Mouse (Mus musculus) hindbrain, embryonic 16.5 days (tissue): ENCODE measurements around the gene Rps6kc1. TPM values are rescaled to one million over a fixed set of nuclear protein-coding genes. Genes with fewer than 3 reads are reported as not detected.
A peak's percentile ranks its signal among the peaks of the same experiment; 100 is the strongest.

Experiments used
- ATAC-seq: fragments of 200-750 bp; cut with Nextera tagmentation; 2 replicates; pipeline ENCODE4 v1.8.0; 2017; ENCODE audit warnings: moderate TSS enrichment, moderate library complexity
- H3K27ac ChIP-seq: fragments of 300-500 bp; sonication (generic); 2 replicates; pipeline ENCODE4 v1.5.1; 2014; ENCODE audit warnings: low read depth, mild to moderate bottlenecking, control low read depth, low read length, moderate library complexity
- H3K27me3 ChIP-seq: fragments of 300-500 bp; sonication (generic); replicated peaks from 2 replicates; pipeline ENCODE4 v1.6.1; 2014; ENCODE audit warnings: low read length; ENCODE audit not compliant: control insufficient read depth, insufficient read depth
- H3K36me3 ChIP-seq: fragments of 300-500 bp; sonication (generic); 2 replicates; pipeline ENCODE4 v1.6.1; 2014; ENCODE audit warnings: mild to moderate bottlenecking, low read length, moderate library complexity, mixed read lengths; ENCODE audit not compliant: control insufficient read depth, insufficient read depth
- H3K4me1 ChIP-seq: fragments of 300-500 bp; sonication (generic); 2 replicates; pipeline ENCODE4 v1.6.1; 2014; ENCODE audit warnings: low read depth, low read length; ENCODE audit not compliant: control insufficient read depth, insufficient read depth
- H3K4me2 ChIP-seq: fragments of 300-500 bp; sonication (generic); 2 replicates; pipeline ENCODE4 v1.6.1; 2014; ENCODE audit warnings: mild to moderate bottlenecking, low read length, control low read depth, moderate library complexity
- H3K4me3 ChIP-seq: fragments of 300-500 bp; sonication (generic); 2 replicates; pipeline ENCODE4 v1.5.1; 2014; ENCODE audit warnings: mild to moderate bottlenecking, low read length, control low read depth, moderate library complexity
- H3K9ac ChIP-seq: fragments of 300-500 bp; sonication (generic); 2 replicates; pipeline ENCODE4 v1.6.1; 2014; ENCODE audit warnings: low read depth, mild to moderate bottlenecking, control low read depth, low read length, moderate library complexity
- H3K9me3 ChIP-seq: fragments of 300-500 bp; sonication (generic); 2 replicates; pipeline ENCODE4 v1.6.1; 2014; ENCODE audit warnings: mild to moderate bottlenecking, low read length, moderate library complexity; ENCODE audit not compliant: control insufficient read depth
- WGBS: fragments of 180-500 bp; shearing (Covaris S2); extraction: QIAGEN DNeasy Blood & Tissue Kit; methylation state at CpG from one replicate; pipeline ENCODE4 v1.1.7; 2014; 5-methylcytosine and 5-hydroxymethylcytosine counted together
- polyA plus RNA-seq: library from polyadenylated mRNA; unstranded; fragments of >200 nt; fragmentation: Nextera tagmentation; extraction: Ambion mirVana; gene quantifications from 2 replicates; pipeline ENCODE4 v1.2.1, GENCODE M21; 2015

Gene Rps6kc1
- polyA plus RNA-seq, 1 experiment from 2014 or later, result 28.4 TPM

- Histone ChIP-seq H3K9me3 (no peaks in the 10 kb centered on the region), H3K4me2 (no peak overlapping the region), H3K4me1 (peaks cover 8% of the 10 kb centered on the region; the same call in 1 of the 2 replicates), H3K27ac (no peak overlapping the region), H3K9ac (no peak overlapping the region), H3K4me3 (no peak overlapping the region), H3K36me3 (no peaks in the 10 kb centered on the region), H3K27me3 (no peaks in the 10 kb centered on the region)
- no peak for ATAC-seq
- 85% methylated on average over 7 of the region's 7 CpGs for WGBS
Observed at GRCm38 (mm10) chr1:190655081-190655480, 256.5 kb downstream of the Rps6kc1 start.

GRCm38 (mm10) chr1:190654694-190655001, 256.9 kb downstream of the Rps6kc1 start:
- no peak overlapping the region for H3K9ac ChIP-seq
- peak overlapping the region; percentile 16; the same call in 1 of the 2 replicates for H3K4me2 ChIP-seq

GRCm38 (mm10) chr1:190653989-190654693, 257.4 kb downstream of the Rps6kc1 start:
- Histone ChIP-seq H3K9ac (no peak overlapping the region), H3K9me3 (no peaks in the 10 kb centered on the region), H3K4me2 (peak overlapping the region; percentile 16; the same call in 1 of the 2 replicates), H3K27ac (no peak overlapping the region), H3K4me3 (no peak overlapping the region), H3K27me3 (no peaks in the 10 kb centered on the region), H3K4me1 (peaks cover 8% of the 10 kb centered on the region; the same call in 1 of the 2 replicates), H3K36me3 (no peaks in the 10 kb centered on the region)
- ATAC-seq, result no peak
- 54% methylated on average over 20 of the region's 20 CpGs for WGBS

More at GRCm38 (mm10) chr1:190654694-190655001, 256.9 kb downstream of the Rps6kc1 start:
- H3K4me1 ChIP-seq, result peaks cover 8% of the 10 kb centered on the region; the same call in 1 of the 2 replicates
- H3K27ac ChIP-seq, result no peak overlapping the region
- 56% methylated on average over 6 of the region's 6 CpGs for WGBS
- no peaks in the 10 kb centered on the region for H3K9me3 ChIP-seq
- H3K4me3 ChIP-seq, result no peak overlapping the region
- H3K27me3 ChIP-seq, result no peaks in the 10 kb centered on the region
- H3K36me3 ChIP-seq, result no peaks in the 10 kb centered on the region
- ATAC-seq, result no peak

- H3K36me3 ChIP-seq, result no peaks in the 10 kb centered on the region
- H3K27ac ChIP-seq, result no peak overlapping the region
- no peak overlapping the region for H3K9ac ChIP-seq
- H3K4me1 ChIP-seq, result peaks cover 8% of the 10 kb centered on the region; the same call in 1 of the 2 replicates
- H3K4me3 ChIP-seq, result no peak overlapping the region
- WGBS, result 67% methylated on average over 6 of the region's 6 CpGs
- no peaks in the 10 kb centered on the region for H3K27me3 ChIP-seq
- ATAC-seq, result no peak
- H3K4me2 ChIP-seq, result no peak overlapping the region
- H3K9me3 ChIP-seq, result no peaks in the 10 kb centered on the region
Observed at GRCm38 (mm10) chr1:190653081-190653480, 258.5 kb downstream of the Rps6kc1 start.

Other genes starting within 250 kb of the Rps6kc1 start
- 41.4 and 41.8 TPM in 2 replicates for gene Angel2, start 13.3 kb upstream of the Rps6kc1 start, polyA plus RNA-seq
- gene Vash2, start 67.5 kb upstream of the Rps6kc1 start, polyA plus RNA-seq, result 76.5 and 84.2 TPM in 2 replicates
- gene Flvcr1, start 114.4 kb upstream of the Rps6kc1 start, polyA plus RNA-seq, result 8.5 and 8.6 TPM in 2 replicates
- not detected in 2 replicates for gene Spata45, start 124.9 kb upstream of the Rps6kc1 start, polyA plus RNA-seq
- gene Tatdn3, start 151.2 kb upstream of the Rps6kc1 start, polyA plus RNA-seq, result 16.2 and 16.9 TPM in 2 replicates
- gene Nsl1, start 151.2 kb upstream of the Rps6kc1 start, polyA plus RNA-seq, result 3.6 and 3.9 TPM in 2 replicates
- 2.5 and 3.9 TPM in 2 replicates for gene Batf3, start 186.1 kb upstream of the Rps6kc1 start, polyA plus RNA-seq